Mouse (Mus musculus): Measurements from ENCODE around the gene Sirt4. TPM values are rescaled to one million over a fixed set of nuclear protein-coding genes. Genes with fewer than 3 reads are reported as not detected.

Sirt4 gene
- polyA plus RNA-seq, 1 experiment from 2014 or later = 22.0 TPM

DNA sequence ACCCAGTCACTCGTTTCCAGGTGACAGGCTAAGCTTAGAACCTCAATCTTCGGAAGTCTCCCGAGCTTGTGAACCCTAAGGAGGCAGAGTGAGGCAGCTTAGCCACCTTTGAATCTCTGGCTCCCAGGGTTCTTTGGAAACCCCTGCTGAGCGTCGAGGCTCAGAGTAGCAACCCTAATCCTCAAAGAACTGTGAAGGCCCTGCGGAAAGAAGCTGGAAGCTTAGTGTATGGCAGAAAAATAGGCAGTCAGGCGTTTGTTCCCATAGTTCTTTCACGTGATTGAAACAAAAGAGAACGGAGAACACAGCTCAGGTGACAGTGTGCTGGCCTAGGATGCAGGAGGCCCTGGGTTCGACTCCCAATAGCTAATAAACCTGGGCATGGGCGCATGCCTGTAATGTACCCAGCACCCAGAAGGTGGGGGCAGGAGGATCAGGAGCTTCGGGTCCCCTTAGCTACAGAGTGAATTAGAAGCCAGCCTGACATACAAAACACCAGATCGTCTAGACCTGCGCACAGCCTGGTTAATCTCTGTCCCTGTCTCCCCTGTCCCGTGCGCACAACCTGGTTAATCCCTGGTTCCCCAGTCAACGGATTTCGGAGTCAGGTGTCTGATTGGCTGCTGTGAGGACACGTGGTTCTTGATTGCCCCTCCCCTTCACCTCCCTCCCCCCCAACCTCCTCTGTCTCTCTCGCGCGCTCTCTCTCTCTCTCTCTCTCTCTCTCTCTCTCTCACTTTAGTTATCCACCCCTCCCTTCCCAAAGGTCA is 9.0 kb downstream of the Sirt4 start:
- H3K4me1 ChIP-seq (replicated peaks; ENCODE audit: control insufficient read depth, insufficient read depth, low read length) = peaks cover 4% of the 10 kb centered on the region; the same call in 1 of the 2 replicates
- no peaks in the 10 kb centered on the region for H3K9me3 ChIP-seq (ENCODE audit: control insufficient read depth, low read length)
- H3K27me3 ChIP-seq (ENCODE audit: control insufficient read depth, insufficient read depth, low read length) = peaks cover 7% of the 10 kb centered on the region; the same call in 1 of the 2 replicates
- no peaks in the 10 kb centered on the region for H3K36me3 ChIP-seq (ENCODE audit: control insufficient read depth, insufficient read depth, low read length)
- peak overlapping the region; percentile 19; the same call in 1 of the 2 replicates for H3K4me3 ChIP-seq (ENCODE audit: low read depth, low read length)
- DNase-seq (ENCODE audit: low spot score) (peak; percentile 79), ATAC-seq (replicated peaks; ENCODE audit: low FRiP score) (peak; percentile 61; the same call in 1 of the 2 replicates)
- H3K27ac ChIP-seq (ENCODE audit: low read depth, low read length) = no peak overlapping the region; the same call in 1 of the 2 replicates
- 6% methylated on average over 22 of the region's 22 CpGs for WGBS
- H3K9ac ChIP-seq (ENCODE audit: low read length) = peak overlapping the region; percentile 0; the same call in 1 of the 2 replicates
- peak overlapping the region; percentile 44 for H3K4me2 ChIP-seq (ENCODE audit: low read depth, low read length, severe bottlenecking)

DNA sequence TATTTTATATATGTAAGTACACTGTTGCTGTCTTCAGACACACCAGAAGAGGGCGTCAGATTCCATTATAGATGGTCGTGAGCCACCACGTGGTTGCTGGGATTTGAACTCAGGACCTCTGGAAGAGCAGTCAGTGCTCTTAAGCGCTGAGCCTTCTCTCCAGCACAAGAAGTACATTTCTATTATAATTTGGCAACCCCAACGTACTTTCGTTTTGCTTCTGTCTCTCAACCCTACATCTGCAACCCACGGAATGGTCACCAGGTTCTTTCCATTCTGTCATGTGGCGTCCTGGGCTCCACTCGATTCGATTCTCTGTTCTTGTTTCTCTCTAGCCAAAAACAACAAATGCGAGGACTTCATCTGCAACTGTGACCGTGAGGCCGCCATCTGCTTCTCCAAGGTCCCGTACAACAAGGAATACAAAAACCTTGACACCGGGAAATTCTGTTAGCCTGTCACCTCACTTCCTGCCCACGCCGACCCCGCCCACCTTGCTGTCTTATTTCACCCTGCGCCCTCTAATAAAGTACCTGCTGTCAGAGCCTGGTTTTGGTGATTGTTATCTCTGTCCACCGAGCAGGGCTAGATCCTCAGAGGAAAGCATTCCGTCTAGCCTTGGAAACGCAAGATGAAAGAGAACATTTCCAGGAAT is 10.2 kb downstream of the Sirt4 start:
- Histone ChIP-seq H3K36me3 (ENCODE audit: control insufficient read depth, insufficient read depth, low read length) (no peaks in the 10 kb centered on the region), H3K9me3 (ENCODE audit: control insufficient read depth, low read length) (no peaks in the 10 kb centered on the region), H3K4me3 (ENCODE audit: low read depth, low read length) (no peak overlapping the region), H3K4me2 (ENCODE audit: low read depth, low read length, severe bottlenecking) (no peak overlapping the region), H3K27me3 (ENCODE audit: control insufficient read depth, insufficient read depth, low read length) (peaks cover under 1% of the 10 kb centered on the region; the same call in 1 of the 2 replicates), H3K4me1 (replicated peaks; ENCODE audit: control insufficient read depth, insufficient read depth, low read length) (peaks cover 2% of the 10 kb centered on the region; the same call in 1 of the 2 replicates), H3K27ac (ENCODE audit: low read depth, low read length) (no peak overlapping the region), H3K9ac (ENCODE audit: low read length) (no peak overlapping the region)
- peak; percentile 45 for DNase-seq (ENCODE audit: low spot score)
- 80% methylated on average over 22 of the region's 22 CpGs for WGBS
- no peak for ATAC-seq (replicated peaks; ENCODE audit: low FRiP score)

DNA sequence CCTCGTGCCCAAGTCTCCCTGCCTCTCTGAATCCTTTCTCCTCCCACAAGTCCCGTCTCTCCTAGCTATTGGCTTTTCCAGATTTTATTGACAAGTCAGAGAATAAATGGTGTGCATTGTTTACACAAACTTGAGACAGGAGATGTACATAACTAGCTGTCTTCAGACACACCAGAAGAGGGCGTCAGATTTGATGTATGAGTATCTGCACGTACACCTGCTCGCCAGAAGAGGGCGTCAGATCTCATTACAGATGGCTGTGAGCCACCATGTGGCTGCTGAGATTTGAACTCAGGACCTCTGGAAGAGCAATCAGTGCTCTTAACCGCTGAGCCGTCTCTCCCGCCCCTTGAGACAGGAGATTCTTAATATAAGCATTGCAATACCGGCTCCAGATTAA is 11.3 kb downstream of the Sirt4 start:
- H3K36me3 ChIP-seq (ENCODE audit: control insufficient read depth, insufficient read depth, low read length) = no peaks in the 10 kb centered on the region
- H3K27me3 ChIP-seq (ENCODE audit: control insufficient read depth, insufficient read depth, low read length) = no peaks in the 10 kb centered on the region
- 77% methylated on average over 10 of the region's 10 CpGs for WGBS
- DNase-seq (ENCODE audit: low spot score) (no peak), ATAC-seq (replicated peaks; ENCODE audit: low FRiP score) (no peak)
- H3K27ac ChIP-seq (ENCODE audit: low read depth, low read length) = no peak overlapping the region
- H3K4me1 ChIP-seq (replicated peaks; ENCODE audit: control insufficient read depth, insufficient read depth, low read length) = peaks cover 2% of the 10 kb centered on the region; the same call in 1 of the 2 replicates
- no peaks in the 10 kb centered on the region for H3K9me3 ChIP-seq (ENCODE audit: control insufficient read depth, low read length)
- H3K4me2 ChIP-seq (ENCODE audit: low read depth, low read length, severe bottlenecking) = no peak overlapping the region
- H3K9ac ChIP-seq (ENCODE audit: low read length) = no peak overlapping the region
- no peak overlapping the region for H3K4me3 ChIP-seq (ENCODE audit: low read depth, low read length)

DNA sequence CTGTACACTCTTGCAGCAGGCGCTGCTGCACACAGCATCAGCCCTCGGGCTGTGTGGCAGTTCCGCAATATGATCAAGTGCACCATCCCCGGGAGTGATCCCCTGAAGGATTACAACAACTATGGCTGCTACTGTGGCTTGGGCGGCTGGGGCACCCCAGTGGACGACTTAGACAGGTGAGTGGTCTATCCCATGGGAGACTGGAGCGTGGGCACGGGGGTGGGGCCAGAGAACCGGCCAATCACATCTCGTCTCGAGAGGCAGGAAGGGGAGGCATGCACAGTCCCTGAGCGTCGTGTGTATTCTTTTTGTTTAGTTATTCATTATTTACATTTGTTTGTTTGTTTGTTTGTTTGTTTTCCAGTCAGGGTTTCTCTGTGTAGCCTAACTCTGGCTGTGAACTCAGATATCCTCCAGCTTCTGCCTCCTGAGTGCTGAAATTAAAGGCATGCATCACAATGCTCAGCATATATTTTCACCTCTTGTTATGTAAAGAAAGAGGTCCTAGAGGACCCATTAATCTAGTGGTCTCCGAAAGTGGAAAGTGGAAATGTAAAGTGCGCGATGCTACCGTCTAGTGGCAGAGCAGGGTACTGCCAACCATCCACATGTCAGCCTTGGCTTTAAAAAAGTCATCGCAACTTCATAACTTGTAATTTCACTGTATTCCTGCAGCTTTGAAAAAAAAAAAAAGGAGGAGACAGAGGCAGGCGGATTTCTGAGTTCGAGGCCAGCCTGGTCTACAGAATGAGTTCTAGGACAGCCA is 13.6 kb downstream of the Sirt4 start:
- no peak overlapping the region for H3K27ac ChIP-seq (ENCODE audit: low read depth, low read length)
- H3K4me2 ChIP-seq (ENCODE audit: low read depth, low read length, severe bottlenecking) = no peak overlapping the region
- ATAC-seq (replicated peaks; ENCODE audit: low FRiP score) (no peak), DNase-seq (ENCODE audit: low spot score) (peak; percentile 78)
- 41% methylated on average over 20 of the region's 20 CpGs for WGBS
- no peak overlapping the region for H3K9ac ChIP-seq (ENCODE audit: low read length)
- H3K36me3 ChIP-seq (ENCODE audit: control insufficient read depth, insufficient read depth, low read length) = no peaks in the 10 kb centered on the region
- H3K9me3 ChIP-seq (ENCODE audit: control insufficient read depth, low read length) = no peaks in the 10 kb centered on the region
- no peaks in the 10 kb centered on the region for H3K27me3 ChIP-seq (ENCODE audit: control insufficient read depth, insufficient read depth, low read length)
- H3K4me3 ChIP-seq (ENCODE audit: low read depth, low read length) = no peak overlapping the region
- no peaks in the 10 kb centered on the region; the same call in 1 of the 2 replicates for H3K4me1 ChIP-seq (replicated peaks; ENCODE audit: control insufficient read depth, insufficient read depth, low read length)

DNA sequence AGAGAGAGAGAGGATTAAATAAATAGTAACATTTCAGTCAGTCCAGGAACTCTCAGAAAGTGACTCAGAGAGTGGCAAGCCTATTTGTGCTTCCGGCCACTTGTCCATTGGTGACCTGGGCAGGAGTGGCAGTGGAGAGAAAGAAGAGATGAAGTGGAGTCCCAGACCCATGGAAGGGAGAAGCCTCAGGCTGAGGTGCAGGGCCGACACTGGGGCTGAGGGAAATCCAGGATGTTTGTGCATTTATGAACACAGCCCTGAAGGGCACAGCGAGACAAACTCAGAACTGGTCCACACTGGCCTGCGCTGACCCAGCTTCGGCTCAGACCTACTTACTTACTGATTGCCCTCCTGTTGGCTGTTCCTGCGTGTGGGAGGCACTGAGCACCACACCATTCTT is 14.7 kb downstream of the Sirt4 start:
- Histone ChIP-seq H3K36me3 (ENCODE audit: control insufficient read depth, insufficient read depth, low read length) (no peaks in the 10 kb centered on the region), H3K4me3 (ENCODE audit: low read depth, low read length) (no peak overlapping the region), H3K27ac (ENCODE audit: low read depth, low read length) (no peak overlapping the region), H3K4me1 (replicated peaks; ENCODE audit: control insufficient read depth, insufficient read depth, low read length) (no peaks in the 10 kb centered on the region; the same call in 1 of the 2 replicates), H3K27me3 (ENCODE audit: control insufficient read depth, insufficient read depth, low read length) (no peaks in the 10 kb centered on the region), H3K9me3 (ENCODE audit: control insufficient read depth, low read length) (no peaks in the 10 kb centered on the region), H3K9ac (ENCODE audit: low read length) (no peak overlapping the region), H3K4me2 (ENCODE audit: low read depth, low read length, severe bottlenecking) (no peak overlapping the region)
- ATAC-seq (replicated peaks; ENCODE audit: low FRiP score) (no peak), DNase-seq (ENCODE audit: low spot score) (no peak)
- WGBS = 69% methylated on average over 6 of the region's 6 CpGs

DNA sequence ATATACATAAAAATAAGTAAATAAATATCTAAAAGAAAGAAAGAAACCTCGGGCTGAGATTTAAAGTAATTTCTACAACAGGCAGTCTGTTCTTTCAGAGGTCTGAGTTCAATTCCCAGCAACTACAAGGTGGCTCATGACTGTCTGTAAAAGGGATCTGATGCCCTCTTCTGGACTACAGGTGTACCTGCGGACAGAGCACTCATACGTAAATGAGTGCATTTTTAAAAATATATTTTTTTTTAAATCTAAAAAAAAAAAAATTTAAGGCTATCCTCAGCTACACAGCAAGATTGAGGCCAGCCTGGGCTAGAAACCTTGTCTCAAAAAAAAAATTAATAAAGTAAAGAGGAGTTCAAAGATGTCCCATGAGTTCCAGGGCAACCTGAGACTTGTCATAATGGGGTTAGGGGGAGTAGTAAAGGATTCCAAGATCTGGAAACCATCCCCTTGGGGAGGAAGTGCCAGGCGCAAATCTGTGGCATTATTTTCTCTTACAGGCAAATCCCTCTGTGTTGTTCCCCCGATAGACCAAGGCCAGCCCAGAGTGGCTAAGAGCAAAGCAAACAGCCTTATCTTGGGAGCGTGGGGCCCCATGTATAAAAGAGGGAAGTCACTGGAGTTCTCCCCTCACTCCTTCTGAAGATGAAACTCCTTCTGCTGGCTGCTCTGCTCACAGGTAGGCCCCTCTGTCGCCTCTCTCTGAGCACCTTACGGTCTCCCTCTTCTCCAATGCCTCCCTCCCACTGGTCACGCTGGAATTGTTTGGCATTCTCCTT is 18.7 kb downstream of the Sirt4 start, which contains the start of gene Pla2g1b:
Pla2g1b (plus strand) TSS at position 621 of the 779 bp plus-strand sequence.
- Histone ChIP-seq H3K36me3 (ENCODE audit: control insufficient read depth, insufficient read depth, low read length) (no peaks in the 10 kb centered on the region), H3K9ac (ENCODE audit: low read length) (no peak within 1 kb of the TSS), H3K9me3 (ENCODE audit: control insufficient read depth, low read length) (no peaks in the 10 kb centered on the region), H3K27me3 (ENCODE audit: control insufficient read depth, insufficient read depth, low read length) (no peaks in the 10 kb centered on the region), H3K4me3 (ENCODE audit: low read depth, low read length) (no peak within 1 kb of the TSS), H3K4me1 (replicated peaks; ENCODE audit: control insufficient read depth, insufficient read depth, low read length) (no peaks in the 10 kb centered on the region), H3K4me2 (ENCODE audit: low read depth, low read length, severe bottlenecking) (no peak within 1 kb of the TSS), H3K27ac (ENCODE audit: low read depth, low read length) (no peak within 1 kb of the TSS)
- ATAC-seq (replicated peaks; ENCODE audit: low FRiP score) (no peak), DNase-seq (ENCODE audit: low spot score) (no peak)
- WGBS = 49% methylated on average over 9 of the region's 9 CpGs

DNA sequence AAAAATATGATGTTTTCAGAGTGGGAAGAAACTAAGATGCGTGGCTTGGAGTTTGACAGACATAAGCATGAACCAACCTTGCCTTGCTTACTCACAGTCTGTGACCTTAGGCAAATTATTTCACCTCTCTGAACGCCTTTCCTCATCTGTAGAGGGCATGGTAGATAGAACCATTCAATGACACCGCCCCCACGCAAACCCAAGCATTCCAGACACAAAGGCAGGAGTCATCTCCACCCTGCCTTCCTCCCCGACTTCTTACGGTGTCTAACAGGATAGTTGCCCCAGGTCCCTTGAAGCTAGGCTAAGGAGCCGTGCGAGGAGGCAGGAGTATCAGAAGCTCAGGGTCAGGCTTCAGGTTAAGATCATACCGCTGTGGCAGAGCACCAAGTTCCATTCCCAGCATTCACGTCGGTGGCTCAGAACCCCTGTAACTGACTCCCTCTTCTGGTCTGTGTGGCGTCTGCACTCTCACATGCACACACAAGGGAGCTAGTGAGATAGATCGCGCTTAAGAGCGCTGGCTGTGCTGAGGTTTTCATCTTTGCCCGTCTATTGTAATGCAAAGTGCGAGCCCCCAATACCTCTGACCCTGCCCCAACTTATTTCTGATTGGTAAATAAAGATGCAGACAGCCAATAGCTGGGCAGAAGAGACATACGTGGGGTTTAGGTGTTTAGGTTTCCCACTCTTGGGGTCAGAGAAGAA is 20.0 kb downstream of the Sirt4 start:
- 79% methylated on average over 18 of the region's 18 CpGs for WGBS

More for the DNA sequence above, 20.0 kb downstream of the Sirt4 start:
- Histone ChIP-seq H3K9me3 (ENCODE audit: control insufficient read depth, low read length) (no peaks in the 10 kb centered on the region), H3K27me3 (ENCODE audit: control insufficient read depth, insufficient read depth, low read length) (no peaks in the 10 kb centered on the region), H3K4me2 (ENCODE audit: low read depth, low read length, severe bottlenecking) (no peak overlapping the region), H3K4me1 (replicated peaks; ENCODE audit: control insufficient read depth, insufficient read depth, low read length) (no peaks in the 10 kb centered on the region), H3K4me3 (ENCODE audit: low read depth, low read length) (no peak overlapping the region), H3K36me3 (ENCODE audit: control insufficient read depth, insufficient read depth, low read length) (no peaks in the 10 kb centered on the region), H3K9ac (ENCODE audit: low read length) (no peak overlapping the region), H3K27ac (ENCODE audit: low read depth, low read length) (no peak overlapping the region)
- no peak for DNase-seq (ENCODE audit: low spot score)
- ATAC-seq (replicated peaks; ENCODE audit: low FRiP score) = no peak

Data from forebrain, embryonic 11.5 days (tissue).